Mouse (Mus musculus): Measurements from ENCODE around the gene C8b.

GRCm38 (mm10) chr4:104813617-104814016 lies 47.5 kb downstream of the C8b start:
- TF ChIP-seq EP300 (IDR thresholded peaks at IDR 0.05; ENCODE audit: low read depth) (no peak), CTCF (IDR thresholded peaks at IDR 0.05; ENCODE audit: low read depth) (no peak)
